Mouse (Mus musculus): Measurements from ENCODE around the gene Cldn7.

GRCm38 (mm10) chr11:69997070-69997509, 32.5 kb downstream of the Cldn7 start:
- no peak for TF ChIP-seq CTCF (conservative IDR thresholded peaks at IDR 0.05; ENCODE audit: low read length)
- no peak for TF ChIP-seq POU5F1 (IDR thresholded peaks at IDR 0.05; ENCODE audit: borderline replicate concordance, low read length)
